Mouse (Mus musculus): ENCODE measurements at regions not wholly inside any gene's neighbourhood (a gene's known extent, or its start where the extent isn't known, plus 50 kb on each side); places are given as distances from the start of the nearest gene placed in this dataset.

GRCm38 (mm10) chr5:64516115-64516665, 287.0 kb upstream of the Klf3 start:
- Histone ChIP-seq H3K27me3 (replicated peaks) (no peaks in the 10 kb centered on the region), H3K36me3 (replicated peaks in 1 of 2; ENCODE audit: control insufficient read depth in 1 of 2, insufficient read depth in 1 of 2, low read length in 1 of 2) (no peaks in the 10 kb centered on the region), H3K4me2 (ENCODE audit: insufficient read depth, low read depth, poor library complexity, severe bottlenecking) (no peak overlapping the region), H3K79me2 (replicated peaks; ENCODE audit: control insufficient read depth, extremely low read depth, insufficient read depth, poor library complexity, severe bottlenecking) (no peaks in the 10 kb centered on the region), H3K4me1 (ENCODE audit: control insufficient read depth in 1 of 2, insufficient read depth in 2 of 2) (peaks cover 0 to 2% of the 10 kb centered on the region in 2 experiments; a peak in 1 of 4 replicates), H3K9ac (ENCODE audit: insufficient read depth, low read depth) (no peak overlapping the region), H3K27ac (ENCODE audit: insufficient read depth, low read depth) (no peak overlapping the region), H3K9me3 (replicated peaks; ENCODE audit: low read length) (no peaks in the 10 kb centered on the region), H3K4me3 (replicated peaks in 1 of 3; ENCODE audit: low read depth in 2 of 3, low read length in 2 of 3, poor library complexity in 1 of 3) (no peak overlapping the region)
- TF ChIP-seq TCF12 (IDR thresholded peaks at IDR 0.05; ENCODE audit: low read depth, low read length) (no peak), KAT2A (IDR thresholded peaks at IDR 0.05; ENCODE audit: insufficient replicate concordance, low read length) (no peak), RAD21 (IDR thresholded peaks at IDR 0.05; ENCODE audit: low read depth, low read length) (no peak), ZKSCAN1 (IDR thresholded peaks at IDR 0.05; ENCODE audit: borderline replicate concordance, low read depth, low read length) (no peak), HCFC1 (IDR thresholded peaks at IDR 0.05; ENCODE audit: low read depth, low read length) (no peak), ZMIZ1 (IDR thresholded peaks at IDR 0.05; ENCODE audit: low read depth, low read length) (no peak), E2F4 (IDR thresholded peaks at IDR 0.05; ENCODE audit: insufficient replicate concordance, low read depth, low read length) (no peak), PAX5 (IDR thresholded peaks at IDR 0.05; ENCODE audit: low read length) (no peak), POLR2AphosphoS2 (IDR thresholded peaks at IDR 0.05; ENCODE audit: low read depth, low read length) (no peak), BHLHE40 (IDR thresholded peaks at IDR 0.05; ENCODE audit: low read depth, low read length) (no peak)
- DNase-seq (ENCODE audit: extremely low read depth), result no peak
- dilution Hi-C loops (cut with MboI; ENCODE audit: extremely low pct_ligation_motif_present, extremely low pct_unique_long_range_greater_than_20kb, low sequenced_read_pairs) (no loop called here), in situ Hi-C loops (cut with MboI; ENCODE audit: low pct_ligation_motif_present, low pct_unique_long_range_greater_than_20kb, low sequenced_read_pairs) (loop anchor here (25.0 kb wide), 1 partner anchor 96 kb away; no protein-coding TSS in a partner anchor)

DNA sequence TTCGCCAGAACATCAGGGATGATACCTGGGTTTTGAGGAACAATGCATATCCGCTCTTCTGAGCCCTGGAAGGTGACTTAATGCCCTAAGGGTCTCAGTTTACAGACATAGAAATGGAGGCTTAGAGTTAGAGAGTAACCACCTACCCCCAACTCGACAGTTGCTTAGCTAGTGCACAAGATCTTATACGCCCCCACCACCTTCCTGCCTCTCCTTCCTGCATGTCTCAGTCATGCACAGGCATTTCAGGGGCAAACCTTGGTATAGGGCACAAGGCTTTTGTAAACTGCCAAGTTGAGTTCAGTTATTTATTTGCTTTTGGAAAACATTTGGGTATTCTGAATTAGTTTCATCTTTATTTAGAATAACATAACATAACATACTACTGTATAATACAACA, 285.9 kb upstream of the Klf3 start:
- dilution Hi-C loops (cut with MboI; ENCODE audit: extremely low pct_ligation_motif_present, extremely low pct_unique_long_range_greater_than_20kb, low sequenced_read_pairs), result no loop called here
- no peak for DNase-seq (ENCODE audit: extremely low read depth)

More for the DNA sequence above, 285.9 kb upstream of the Klf3 start:
- in situ Hi-C loops (cut with MboI; ENCODE audit: low pct_ligation_motif_present, low pct_unique_long_range_greater_than_20kb, low sequenced_read_pairs), result loop anchor here (25.0 kb wide), 1 partner anchor 95 kb away; no protein-coding TSS in a partner anchor
- H3K9me3 ChIP-seq (replicated peaks; ENCODE audit: low read length), result no peaks in the 10 kb centered on the region
- peaks cover 0 to 2% of the 10 kb centered on the region in 2 experiments; a peak in 1 of 4 replicates for H3K4me1 ChIP-seq (ENCODE audit: control insufficient read depth in 1 of 2, insufficient read depth in 2 of 2)
- H3K36me3 ChIP-seq (replicated peaks in 1 of 2; ENCODE audit: control insufficient read depth in 1 of 2, insufficient read depth in 1 of 2, low read length in 1 of 2), result no peaks in the 10 kb centered on the region
- H3K27ac ChIP-seq (ENCODE audit: insufficient read depth, low read depth), result no peak overlapping the region
- H3K9ac ChIP-seq (ENCODE audit: insufficient read depth, low read depth), result no peak overlapping the region
- TF ChIP-seq RCOR1 (conservative IDR thresholded peaks at IDR 0.05; ENCODE audit: low read depth, low read length) (no peak), MEF2A (IDR thresholded peaks at IDR 0.05; ENCODE audit: borderline replicate concordance, low read depth, low read length) (no peak), ZNF384 (IDR thresholded peaks at IDR 0.05; ENCODE audit: low read depth, low read length) (no peak), JUN (IDR thresholded peaks at IDR 0.05; ENCODE audit: insufficient read depth, low read depth, low read length) (no peak), MAZ (IDR thresholded peaks at IDR 0.05; ENCODE audit: low read depth, low read length) (no peak), ETS1 (conservative IDR thresholded peaks at IDR 0.05; ENCODE audit: low read depth, low read length) (no peak), BHLHE40 (IDR thresholded peaks at IDR 0.05; ENCODE audit: low read depth, low read length) (no peak), USF1 (IDR thresholded peaks at IDR 0.05; ENCODE audit: low read depth, low read length) (no peak), MAX (IDR thresholded peaks at IDR 0.05; ENCODE audit: low read length) (no peak), CHD1 (IDR thresholded peaks at IDR 0.05; ENCODE audit: low read depth, low read length) (no peak)
- H3K4me2 ChIP-seq (ENCODE audit: insufficient read depth, low read depth, poor library complexity, severe bottlenecking), result no peak overlapping the region
- H3K27me3 ChIP-seq (replicated peaks), result no peaks in the 10 kb centered on the region
- H3K4me3 ChIP-seq (replicated peaks in 1 of 3; ENCODE audit: low read depth in 2 of 3, low read length in 2 of 3, poor library complexity in 1 of 3), result no peak overlapping the region
- no peaks in the 10 kb centered on the region for H3K79me2 ChIP-seq (replicated peaks; ENCODE audit: control insufficient read depth, extremely low read depth, insufficient read depth, poor library complexity, severe bottlenecking)

All from CH12.LX (cell line).